Comparison of ENCODE assay signal across 10 mouse cellular contexts in the genomic region with DNA sequence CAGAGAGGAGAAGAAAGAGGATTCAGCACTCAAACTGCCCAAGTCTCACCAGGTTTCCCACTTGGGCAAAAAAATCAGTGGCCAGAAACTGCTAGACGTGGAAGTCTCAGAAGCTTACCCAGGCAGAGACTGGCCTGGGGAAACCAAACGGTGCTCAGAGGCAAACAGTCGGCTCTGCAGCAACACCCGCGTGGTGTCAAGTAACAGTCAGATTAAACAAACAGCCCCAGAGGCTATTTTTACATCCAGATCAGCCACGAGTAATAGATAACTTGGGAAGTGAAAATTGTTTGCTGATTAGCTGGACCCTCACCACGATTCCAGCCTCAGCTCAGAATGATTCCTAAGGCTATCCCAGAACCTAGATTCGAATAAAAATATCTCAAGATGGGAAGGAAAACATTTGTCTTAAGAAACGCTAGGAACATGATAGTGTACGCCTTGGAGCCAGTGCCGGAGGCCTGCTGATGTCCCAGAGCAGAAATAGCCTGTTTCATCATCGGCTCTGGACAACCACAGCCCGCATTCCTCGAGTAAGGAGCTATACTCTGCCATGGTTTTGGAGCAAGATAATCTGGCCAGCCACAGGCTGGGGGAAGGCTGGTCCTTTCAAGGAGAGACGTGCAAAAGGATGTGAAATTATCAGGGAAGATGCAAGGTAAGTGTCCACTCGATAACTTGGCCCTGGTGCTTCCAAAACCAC. TPM values are rescaled to one million over a fixed set of nuclear protein-coding genes. Genes with fewer than 3 reads are reported as not detected.
DNase-seq lines count a peak whose midpoint lies in the region; ATAC-seq and TF ChIP-seq lines count a peak whose summit lies in the region.
"Had no signal": no experiment of that assay in that cellular context is flagged by ENCODE, and none has a peak within 500 bp of the region (broad histone marks: within the 10 kb centered on the region; RNA-seq: fewer than 3 reads in every experiment).

A gene (minus strand): TSS at position 170 of the 703 bp plus-strand sequence.

- H3K4me2 ChIP-seq in hindbrain, embryonic 11.5 days (replicated peaks; ENCODE audit: low read depth, low read length) = no peak within 1 kb of the TSS
- H3K4me2 ChIP-seq in embryonic facial prominence, embryonic 11.5 days (ENCODE audit: low read depth, low read length) = no peak within 1 kb of the TSS
- H3K4me2 ChIP-seq in heart, embryonic 11.5 days = peak within 1 kb of the TSS; percentile 66
- no peak within 1 kb of the TSS for H3K4me2 ChIP-seq in lung, postnatal 0 days (replicated peaks; ENCODE audit: low read depth, low read length)
- H3K4me2 ChIP-seq in liver, postnatal 0 days (ENCODE audit: low read depth, low read length) = no peak within 1 kb of the TSS
- H3K4me2 ChIP-seq: midbrain, embryonic 12.5 days had no signal

- WGBS in hindbrain, embryonic 10.5 days = 67% methylated on average over 16 of the region's 16 CpGs
- WGBS in hindbrain, embryonic 11.5 days = 64% methylated on average over 16 of the region's 16 CpGs
- WGBS in embryonic facial prominence, embryonic 11.5 days = 41% methylated on average over 16 of the region's 16 CpGs
- 16% methylated on average over 16 of the region's 16 CpGs for WGBS in heart, embryonic 11.5 days (ENCODE audit: insufficient replicate concordance)
- 25% methylated on average over 16 of the region's 16 CpGs for WGBS in lung, postnatal 0 days
- WGBS in liver, postnatal 0 days (ENCODE audit: insufficient replicate concordance) = 48% methylated on average over 16 of the region's 16 CpGs

- no peak for TF ChIP-seq EP300 in lung, postnatal 0 days (IDR thresholded peaks at IDR 0.05)
- no peak for TF ChIP-seq EP300 in liver, postnatal 0 days (IDR thresholded peaks at IDR 0.05; ENCODE audit: low read depth)

- no peak for DNase-seq in hindbrain, embryonic 10.5 days (ENCODE audit: low spot score)
- DNase-seq in hindbrain, embryonic 11.5 days (ENCODE audit: low spot score) = no peak
- DNase-seq in embryonic facial prominence, embryonic 11.5 days (ENCODE audit: low spot score) = peak; percentile 58
- peak; percentile 33 for DNase-seq in lung, postnatal 0 days (ENCODE audit: low spot score)
- DNase-seq in liver, postnatal 0 days = no peak
- DNase-seq in cerebellum, postnatal 25 days = no peak
- DNase-seq: adrenal gland, adult 2 months had no signal

- 0 out of 2 replicates have a peak within 1 kb of the TSS, but pooled peaks have one; percentile 40 for H3K27ac ChIP-seq in hindbrain, embryonic 10.5 days
- no peak within 1 kb of the TSS for H3K27ac ChIP-seq in hindbrain, embryonic 11.5 days (ENCODE audit: low read depth, low read length)
- no peak within 1 kb of the TSS for H3K27ac ChIP-seq in embryonic facial prominence, embryonic 11.5 days (replicated peaks; ENCODE audit: low read depth, low read length)
- peak within 1 kb of the TSS; percentile 90 for H3K27ac ChIP-seq in heart, embryonic 11.5 days (ENCODE audit: low read depth, low read length)
- H3K27ac ChIP-seq in lung, postnatal 0 days (ENCODE audit: low read length) = no peak within 1 kb of the TSS
- H3K27ac ChIP-seq in liver, postnatal 0 days (ENCODE audit: low read depth) = no peak within 1 kb of the TSS

- peaks cover 25% of the 10 kb centered on the region for H3K4me1 ChIP-seq in hindbrain, embryonic 10.5 days (replicated peaks)
- H3K4me1 ChIP-seq in hindbrain, embryonic 11.5 days (replicated peaks; ENCODE audit: control insufficient read depth, insufficient read depth, low read length) = no peaks in the 10 kb centered on the region
- no peaks in the 10 kb centered on the region for H3K4me1 ChIP-seq in embryonic facial prominence, embryonic 11.5 days (ENCODE audit: control insufficient read depth, insufficient read depth, low read length)
- H3K4me1 ChIP-seq in heart, embryonic 11.5 days (ENCODE audit: control insufficient read depth, insufficient read depth, low read length) = peaks cover 21% of the 10 kb centered on the region
- no peaks in the 10 kb centered on the region for H3K4me1 ChIP-seq in lung, postnatal 0 days (ENCODE audit: insufficient read depth, low read depth, low read length)
- peaks cover 14% of the 10 kb centered on the region for H3K4me1 ChIP-seq in liver, postnatal 0 days (ENCODE audit: insufficient read depth)

- H3K9me3 ChIP-seq in hindbrain, embryonic 10.5 days = no peaks in the 10 kb centered on the region
- H3K9me3 ChIP-seq in hindbrain, embryonic 11.5 days (ENCODE audit: control insufficient read depth, low read length) = no peaks in the 10 kb centered on the region
- H3K9me3 ChIP-seq in embryonic facial prominence, embryonic 11.5 days (replicated peaks; ENCODE audit: control insufficient read depth, low read length) = no peaks in the 10 kb centered on the region
- H3K9me3 ChIP-seq in heart, embryonic 11.5 days (replicated peaks; ENCODE audit: control insufficient read depth, low read length) = no peaks in the 10 kb centered on the region
- H3K9me3 ChIP-seq in lung, postnatal 0 days (ENCODE audit: low read length) = no peaks in the 10 kb centered on the region
- H3K9me3 ChIP-seq in liver, postnatal 0 days (ENCODE audit: low read length) = no peaks in the 10 kb centered on the region
- H3K9me3 ChIP-seq: midbrain, embryonic 12.5 days had no signal

- H3K27me3 ChIP-seq in hindbrain, embryonic 10.5 days (ENCODE audit: insufficient read depth, poor library complexity, severe bottlenecking) = 0 out of 2 replicates have a peak, but pooled peaks cover 5% of the 10 kb centered on the region
- H3K27me3 ChIP-seq in hindbrain, embryonic 11.5 days (ENCODE audit: control insufficient read depth, insufficient read depth, low read length) = no peaks in the 10 kb centered on the region
- no peaks in the 10 kb centered on the region for H3K27me3 ChIP-seq in embryonic facial prominence, embryonic 11.5 days (ENCODE audit: control insufficient read depth, insufficient read depth, low read length)
- no peaks in the 10 kb centered on the region for H3K27me3 ChIP-seq in heart, embryonic 11.5 days (ENCODE audit: control insufficient read depth, insufficient read depth, low read length)
- H3K27me3 ChIP-seq in lung, postnatal 0 days (replicated peaks; ENCODE audit: insufficient read depth, low read length) = no peaks in the 10 kb centered on the region
- no peaks in the 10 kb centered on the region for H3K27me3 ChIP-seq in liver, postnatal 0 days (ENCODE audit: insufficient read depth, low read length)

- H3K9ac ChIP-seq in hindbrain, embryonic 11.5 days (ENCODE audit: low read depth, low read length) = no peak within 1 kb of the TSS
- no peak within 1 kb of the TSS for H3K9ac ChIP-seq in embryonic facial prominence, embryonic 11.5 days (replicated peaks; ENCODE audit: low read length)
- peak within 1 kb of the TSS; percentile 79 for H3K9ac ChIP-seq in heart, embryonic 11.5 days (ENCODE audit: low read depth, low read length)
- H3K9ac ChIP-seq in lung, postnatal 0 days (replicated peaks; ENCODE audit: low read depth) = no peak within 1 kb of the TSS
- no peak within 1 kb of the TSS for H3K9ac ChIP-seq in liver, postnatal 0 days (replicated peaks)
- H3K9ac ChIP-seq: midbrain, embryonic 12.5 days had no signal

- no peaks in the 10 kb centered on the region for H3K36me3 ChIP-seq in hindbrain, embryonic 10.5 days
- no peaks in the 10 kb centered on the region for H3K36me3 ChIP-seq in hindbrain, embryonic 11.5 days (ENCODE audit: control insufficient read depth, insufficient read depth, low read length)
- H3K36me3 ChIP-seq in embryonic facial prominence, embryonic 11.5 days (replicated peaks; ENCODE audit: control insufficient read depth, insufficient read depth, low read depth, low read length) = no peaks in the 10 kb centered on the region
- no peaks in the 10 kb centered on the region for H3K36me3 ChIP-seq in heart, embryonic 11.5 days (ENCODE audit: control insufficient read depth, insufficient read depth, low read length)
- H3K36me3 ChIP-seq in lung, postnatal 0 days (ENCODE audit: insufficient read depth, low read length) = no peaks in the 10 kb centered on the region
- H3K36me3 ChIP-seq in liver, postnatal 0 days (replicated peaks; ENCODE audit: insufficient read depth, low read length) = no peaks in the 10 kb centered on the region
- H3K36me3 ChIP-seq: midbrain, embryonic 12.5 days had no signal

- no peak within 1 kb of the TSS for H3K4me3 ChIP-seq in hindbrain, embryonic 10.5 days
- H3K4me3 ChIP-seq in hindbrain, embryonic 11.5 days (ENCODE audit: low read depth, low read length) = no peak within 1 kb of the TSS
- H3K4me3 ChIP-seq in embryonic facial prominence, embryonic 11.5 days (ENCODE audit: low read depth, low read length) = no peak within 1 kb of the TSS
- peak within 1 kb of the TSS; percentile 48 for H3K4me3 ChIP-seq in heart, embryonic 11.5 days (ENCODE audit: low read depth, low read length)
- H3K4me3 ChIP-seq in lung, postnatal 0 days (ENCODE audit: low read depth, low read length) = no peak within 1 kb of the TSS
- no peak within 1 kb of the TSS for H3K4me3 ChIP-seq in liver, postnatal 0 days (ENCODE audit: low read depth, low read length)
- H3K4me3 ChIP-seq: midbrain, embryonic 12.5 days had no signal

- ATAC-seq in hindbrain, embryonic 11.5 days (ENCODE audit: low FRiP score) = no peak
- no peak for ATAC-seq in embryonic facial prominence, embryonic 11.5 days (replicated peaks; ENCODE audit: insufficient number of reproducible peaks, low FRiP score, low TSS enrichment, low read depth)
- ATAC-seq in heart, embryonic 11.5 days (replicated peaks; ENCODE audit: insufficient number of reproducible peaks, low FRiP score, low TSS enrichment) = no peak
- peak; percentile 54; the same call in 1 of the 2 replicates for ATAC-seq in lung, postnatal 0 days
- ATAC-seq in liver, postnatal 0 days = no peak
- no peak for ATAC-seq in CD4-positive, CD25-positive, alpha-beta regulatory T cell, adult 4 months

- no peak for TF ChIP-seq CTCF in lung, postnatal 0 days (IDR thresholded peaks at IDR 0.05)
- no peak for TF ChIP-seq CTCF in liver, postnatal 0 days (IDR thresholded peaks at IDR 0.05; ENCODE audit: low read depth)

RNA-seq across cellular contexts. Expression of the gene that starts here (rescaled TPM):
- 0.20 and 0.39 TPM in 2 replicates for polyA plus RNA-seq in hindbrain, embryonic 10.5 days (2016; fragmentation: Nextera tagmentation; extraction: Ambion mirVana)
- polyA plus RNA-seq in hindbrain, embryonic 11.5 days (2014; fragmentation: Nextera tagmentation; extraction: Ambion mirVana) = 0.06 and 0.17 TPM in 2 replicates
- polyA plus RNA-seq in embryonic facial prominence, embryonic 11.5 days (2014; fragmentation: Nextera tagmentation; extraction: Ambion mirVana) = 0.04 TPM in 1 of 2 replicates, not detected in the other
- 6.6 and 6.7 TPM in 2 replicates for polyA plus RNA-seq in heart, embryonic 11.5 days (2014; fragmentation: Nextera tagmentation; extraction: Ambion mirVana)
- polyA plus RNA-seq in lung, postnatal 0 days (2015; fragmentation: Nextera tagmentation; extraction: Ambion mirVana) = 0.11 and 0.15 TPM in 2 replicates
- 0.12 and 0.14 TPM in 2 replicates for polyA plus RNA-seq in liver, postnatal 0 days (2015; fragmentation: Nextera tagmentation; extraction: Ambion mirVana)
- polyA plus RNA-seq in CD4-positive, CD25-positive, alpha-beta regulatory T cell, adult 4 months (2017; shearing (Covaris generic)) = not detected

Comparison
In these comparisons a context has a peak if more than half of its experiments do, and no peak if none do; other contexts are left out.
1. H3K27ac ChIP-seq: peak in hindbrain, embryonic 10.5 days (single experiment) and heart, embryonic 11.5 days (single experiment); none in hindbrain, embryonic 11.5 days (single experiment), embryonic facial prominence, embryonic 11.5 days (single experiment), lung, postnatal 0 days (single experiment) and liver, postnatal 0 days (single experiment).
2. Peak in DNase-seq in embryonic facial prominence, embryonic 11.5 days; RNA of the gene not detected or under 1 TPM.
3. Peak in DNase-seq and ATAC-seq in lung, postnatal 0 days; RNA of the gene not detected or under 1 TPM.